Mouse (Mus musculus) kidney, adult 2 months (tissue): ENCODE measurements at regions not wholly inside any gene's neighbourhood (a gene's known extent, or its start where the extent isn't known, plus 50 kb on each side); places are given as distances from the start of the nearest gene placed in this dataset.
A peak's percentile ranks its signal among the peaks of the same experiment; 100 is the strongest.

ENCODE experiments used
- DNase-seq: peaks from one replicate; pipeline ENCODE4 v3.0.0; 2021
- H3K27ac ChIP-seq: fragments of 200-500 bp; 2 replicates; pipeline ENCODE4 v1.5.1; 2012; ENCODE audit warnings: low read depth, low read length, control low read depth, inconsistent platforms; ENCODE audit not compliant: insufficient read depth
- H3K27me3 ChIP-seq: fragments of 200-500 bp; replicated peaks from 2 replicates; pipeline ENCODE4 v1.6.1; 2012; ENCODE audit warnings: mild to moderate bottlenecking, moderate library complexity, low read length, inconsistent platforms; ENCODE audit not compliant: control insufficient read depth, insufficient read depth
- H3K36me3 ChIP-seq: fragments of 200-500 bp; 2 replicates; pipeline ENCODE4 v1.6.1; 2012; ENCODE audit warnings: mild to moderate bottlenecking, moderate library complexity, low read length, inconsistent platforms; ENCODE audit not compliant: control insufficient read depth, insufficient read depth
- H3K4me1 ChIP-seq: fragments of 200-500 bp; 2 replicates; pipeline ENCODE4 v1.6.1; 2011; ENCODE audit warnings: low read length; ENCODE audit not compliant: control insufficient read depth, insufficient read depth
- H3K4me3 ChIP-seq: fragments of 200-500 bp; 2 replicates; pipeline ENCODE4 v1.5.1; 2011; ENCODE audit warnings: mild to moderate bottlenecking, low read depth, low read length, control low read depth; ENCODE audit not compliant: insufficient read depth
- CTCF ChIP-seq: fragments of 200-500 bp; conservative IDR thresholded peaks from 2 replicates; pipeline ENCODE4 v1.5.1; 2011; ENCODE audit warnings: low read depth, mild to moderate bottlenecking, control low read depth, low read length, moderate library complexity, mixed read lengths; ENCODE audit not compliant: insufficient read depth, insufficient read length
- POLR2A ChIP-seq: fragments of 200-500 bp; IDR thresholded peaks from one replicate; pipeline ENCODE4 v1.6.1; 2011; ENCODE audit warnings: low read depth, low read length, control low read depth
- WGBS: fragments of 180-500 bp; shearing (Covaris S2); methylation state at CpG from one replicate; pipeline ENCODE4 v1.1.7; 2018; 5-methylcytosine and 5-hydroxymethylcytosine counted together

GRCm38 (mm10) chr14:76307603-76308002, 107.2 kb upstream of the Tsc22d1 start:
- Histone ChIP-seq H3K4me1 (no peaks in the 10 kb centered on the region), H3K36me3 (no peaks in the 10 kb centered on the region), H3K27me3 (no peaks in the 10 kb centered on the region), H3K4me3 (no peak overlapping the region), H3K27ac (no peak overlapping the region)
- DNase-seq: no peak
- no peak for TF ChIP-seq CTCF
- no peak for TF ChIP-seq POLR2A
- 65% methylated on average over 2 of the region's 2 CpGs for WGBS

GRCm38 (mm10) chr14:76308188-76308812, 106.5 kb upstream of the Tsc22d1 start:
- no peak for DNase-seq
- WGBS: 33% methylated on average over 12 of the region's 12 CpGs

DNA sequence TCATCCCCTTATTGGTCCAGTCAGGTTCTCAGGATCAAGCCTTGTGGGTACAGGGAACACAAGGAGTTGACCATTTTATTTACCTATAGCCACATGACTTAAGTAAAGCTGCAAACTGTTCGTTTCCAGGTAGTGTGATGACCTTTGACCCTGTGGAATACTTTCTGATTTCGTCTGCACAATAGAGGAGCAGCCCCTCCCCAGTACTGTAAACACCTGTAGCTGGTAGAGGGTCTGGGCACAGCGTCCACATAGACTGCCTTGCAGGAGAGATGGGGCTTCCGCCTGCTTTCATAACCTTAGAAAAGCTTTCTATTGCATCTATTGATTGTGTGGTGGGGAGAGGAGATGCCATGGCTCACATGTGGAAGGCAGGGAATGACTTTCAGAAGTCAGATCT, 105.2 kb upstream of the Tsc22d1 start:
- Histone ChIP-seq H3K27me3 (no peaks in the 10 kb centered on the region), H3K4me1 (no peaks in the 10 kb centered on the region), H3K36me3 (no peaks in the 10 kb centered on the region), H3K4me3 (no peak overlapping the region), H3K27ac (no peak overlapping the region)
- no peak for TF ChIP-seq POLR2A
- no peak for TF ChIP-seq CTCF
- 69% methylated on average over 4 of the region's 4 CpGs for WGBS
- DNase-seq: no peak

More at GRCm38 (mm10) chr14:76308188-76308812, 106.5 kb upstream of the Tsc22d1 start:
- H3K27ac ChIP-seq: no peak overlapping the region
- H3K4me1 ChIP-seq: no peaks in the 10 kb centered on the region
- no peak overlapping the region for H3K4me3 ChIP-seq
- H3K36me3 ChIP-seq: no peaks in the 10 kb centered on the region
- TF ChIP-seq CTCF: no peak
- no peak for TF ChIP-seq POLR2A
- H3K27me3 ChIP-seq: no peaks in the 10 kb centered on the region

- peak; percentile 80 for DNase-seq
- WGBS: 39% methylated on average over 6 of the region's 6 CpGs
- no peaks in the 10 kb centered on the region for H3K4me1 ChIP-seq
- H3K36me3 ChIP-seq: no peaks in the 10 kb centered on the region
- H3K27ac ChIP-seq: no peak overlapping the region
- H3K4me3 ChIP-seq: no peak overlapping the region
- TF ChIP-seq POLR2A: no peak
- no peak for TF ChIP-seq CTCF
- no peaks in the 10 kb centered on the region for H3K27me3 ChIP-seq
Measured at GRCm38 (mm10) chr14:76310278-76310677, 104.5 kb upstream of the Tsc22d1 start.

DNA sequence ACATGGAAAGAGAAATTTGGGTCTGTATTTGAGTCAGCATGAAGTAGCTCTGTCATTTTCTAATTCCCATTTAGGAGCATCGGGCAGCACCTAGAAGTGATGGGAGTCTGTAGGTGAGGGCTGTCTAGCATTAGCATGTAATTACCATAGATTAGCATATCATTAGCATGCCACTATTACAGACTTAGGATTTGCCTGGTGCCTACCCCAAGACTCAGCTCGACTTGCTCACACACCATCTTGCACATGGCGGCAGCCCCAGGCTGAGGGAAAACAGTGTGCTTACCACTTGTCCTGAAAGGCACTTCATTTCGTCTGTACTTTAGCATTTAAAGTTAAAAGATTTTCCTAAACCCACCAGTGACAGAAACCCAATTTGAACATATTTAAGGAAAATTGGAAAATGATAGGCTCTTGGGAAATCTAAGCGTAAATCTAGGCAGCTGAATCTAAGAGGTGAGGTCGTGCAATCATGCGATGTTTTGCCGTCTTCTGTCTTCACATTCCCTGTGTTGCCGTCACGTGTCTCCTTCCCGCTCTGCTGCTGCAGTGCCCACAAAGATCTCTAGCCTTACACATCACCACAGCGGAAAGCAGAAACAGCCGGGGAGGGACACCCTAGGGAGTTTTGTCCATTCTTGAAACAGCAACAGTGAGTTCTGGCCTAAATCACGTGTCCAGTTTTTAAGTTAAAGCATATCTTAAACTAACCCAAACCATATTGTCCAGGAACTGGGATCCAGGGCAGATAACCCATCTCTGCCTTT, 101.2 kb upstream of the Tsc22d1 start:
- DNase-seq: no peak
- TF ChIP-seq CTCF (no peak), POLR2A (no peak)
- H3K27ac ChIP-seq: no peak overlapping the region
- WGBS: 82% methylated on average over 14 of the region's 14 CpGs
- H3K4me1 ChIP-seq: no peaks in the 10 kb centered on the region
- no peak overlapping the region for H3K4me3 ChIP-seq
- H3K36me3 ChIP-seq: no peaks in the 10 kb centered on the region
- H3K27me3 ChIP-seq: no peaks in the 10 kb centered on the region

- Histone ChIP-seq H3K27ac (no peak overlapping the region), H3K4me3 (no peak overlapping the region), H3K27me3 (no peaks in the 10 kb centered on the region), H3K36me3 (no peaks in the 10 kb centered on the region), H3K4me1 (no peaks in the 10 kb centered on the region)
- 72% methylated on average over 5 of the region's 5 CpGs for WGBS
- DNase-seq: no peak
- no peak for TF ChIP-seq CTCF
- TF ChIP-seq POLR2A: no peak
Measured at GRCm38 (mm10) chr14:76318438-76318837, 96.3 kb upstream of the Tsc22d1 start.

DNA sequence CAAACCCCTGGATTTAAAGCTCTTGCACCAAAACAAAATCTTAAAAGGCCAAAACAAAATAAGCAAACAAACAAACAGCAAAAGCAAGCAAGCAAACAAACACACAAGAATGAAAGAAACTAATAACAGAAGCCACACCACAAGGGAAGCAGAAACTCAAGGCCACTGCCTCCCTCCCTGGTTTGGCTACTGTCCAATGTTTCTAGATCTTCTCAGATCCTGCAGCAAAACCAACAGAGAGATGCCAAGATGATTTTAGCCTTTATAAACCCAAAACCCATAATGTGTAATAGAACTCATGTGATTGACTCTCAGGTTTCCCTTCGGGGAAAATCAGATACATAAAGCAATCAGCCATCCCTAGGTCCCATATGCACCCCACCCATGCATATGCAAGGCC, 90.5 kb upstream of the Tsc22d1 start:
- Histone ChIP-seq H3K27ac (no peak overlapping the region), H3K27me3 (no peaks in the 10 kb centered on the region), H3K4me1 (no peaks in the 10 kb centered on the region), H3K4me3 (no peak overlapping the region), H3K36me3 (no peaks in the 10 kb centered on the region)
- DNase-seq: no peak
- TF ChIP-seq POLR2A (no peak), CTCF (no peak)
- WGBS: 77% methylated on average over 1 of the region's 1 CpGs

DNA sequence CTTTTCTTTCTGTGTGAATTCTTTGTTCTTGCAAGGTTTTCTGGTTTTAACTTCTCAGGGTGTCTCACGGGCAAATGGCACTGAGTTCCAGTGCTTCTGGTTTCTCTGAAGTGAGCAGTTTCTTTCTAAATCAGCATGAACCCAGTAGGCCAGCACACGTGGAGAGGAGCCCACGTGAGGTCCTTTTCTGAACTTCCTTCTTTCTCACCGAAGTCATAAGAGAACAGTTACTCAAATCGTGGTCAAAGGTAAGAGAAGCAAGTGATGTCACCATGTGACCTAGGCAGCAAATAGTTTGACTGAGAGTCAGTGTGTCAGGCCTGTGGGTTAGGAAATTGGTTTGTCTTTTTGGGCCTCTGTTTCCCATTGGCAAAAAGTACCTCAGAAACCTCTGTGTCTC, 84.8 kb upstream of the Tsc22d1 start:
- Histone ChIP-seq H3K36me3 (no peaks in the 10 kb centered on the region), H3K27ac (no peak overlapping the region), H3K27me3 (no peaks in the 10 kb centered on the region), H3K4me1 (no peaks in the 10 kb centered on the region), H3K4me3 (no peak overlapping the region)
- 73% methylated on average over 5 of the region's 5 CpGs for WGBS
- DNase-seq: no peak
- TF ChIP-seq POLR2A (no peak), CTCF (no peak)
